Mouse (Mus musculus): ENCODE results near the gene Slc25a23.
A peak's percentile ranks its signal among the peaks of the same experiment; 100 is the strongest.

Gene Slc25a23

DNA sequence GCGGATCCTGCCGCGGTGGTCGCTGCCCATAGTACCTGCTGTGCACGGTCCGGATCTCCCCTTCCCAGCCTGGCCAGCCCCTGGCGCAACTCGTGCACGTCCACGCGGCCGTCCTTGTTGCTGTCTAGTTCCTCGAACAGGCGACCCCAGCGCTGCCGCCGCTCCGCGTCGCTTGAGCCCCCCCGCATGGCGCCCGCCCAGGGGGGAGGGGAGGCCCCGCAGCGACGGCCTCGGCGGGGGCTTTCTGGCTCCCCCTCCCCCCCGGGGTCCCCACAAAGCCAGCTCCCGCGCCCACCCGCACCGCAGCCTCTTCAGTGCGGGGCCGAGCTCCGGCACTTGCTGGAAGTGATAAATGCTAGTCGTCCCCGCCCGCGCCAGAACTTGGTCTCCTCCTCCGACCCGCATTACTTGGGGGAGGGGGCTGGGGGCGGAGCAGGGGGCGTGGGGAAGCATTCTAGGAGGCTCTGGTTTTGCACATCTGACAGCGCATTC, at the start of gene Slc25a23:
Gene Slc25a23 (minus strand): TSS at position 378 of the 492 bp plus-strand sequence.
- DNase-seq (ENCODE audit: low read depth, low spot score): peak; percentile 87

DNA sequence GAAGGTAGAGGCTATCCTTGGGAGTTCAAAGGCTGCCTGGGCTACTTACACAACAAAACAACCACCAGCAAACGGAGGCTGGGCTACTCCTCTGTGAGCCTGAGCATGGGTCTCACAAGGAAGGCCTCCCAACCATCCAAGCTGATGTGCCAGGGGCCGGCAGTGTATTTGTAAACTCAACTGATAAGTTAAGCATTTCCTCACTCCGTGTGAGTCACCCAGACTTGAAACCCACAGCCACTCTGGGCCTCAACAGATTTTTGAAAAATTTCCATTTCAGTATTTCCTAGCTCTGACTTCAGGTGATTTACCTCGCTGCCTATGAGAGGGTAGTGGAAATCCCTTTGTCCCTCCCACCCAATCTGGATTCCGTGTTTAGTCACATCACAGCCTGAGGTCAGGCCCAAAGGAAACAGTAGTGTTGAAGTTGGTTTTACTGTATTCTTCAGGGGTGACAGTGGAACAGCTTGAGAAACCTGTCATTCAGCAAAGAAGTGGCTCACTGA, 49.1 kb upstream of the Slc25a23 start:
- no peak for DNase-seq (ENCODE audit: low read depth, low spot score)

DNA sequence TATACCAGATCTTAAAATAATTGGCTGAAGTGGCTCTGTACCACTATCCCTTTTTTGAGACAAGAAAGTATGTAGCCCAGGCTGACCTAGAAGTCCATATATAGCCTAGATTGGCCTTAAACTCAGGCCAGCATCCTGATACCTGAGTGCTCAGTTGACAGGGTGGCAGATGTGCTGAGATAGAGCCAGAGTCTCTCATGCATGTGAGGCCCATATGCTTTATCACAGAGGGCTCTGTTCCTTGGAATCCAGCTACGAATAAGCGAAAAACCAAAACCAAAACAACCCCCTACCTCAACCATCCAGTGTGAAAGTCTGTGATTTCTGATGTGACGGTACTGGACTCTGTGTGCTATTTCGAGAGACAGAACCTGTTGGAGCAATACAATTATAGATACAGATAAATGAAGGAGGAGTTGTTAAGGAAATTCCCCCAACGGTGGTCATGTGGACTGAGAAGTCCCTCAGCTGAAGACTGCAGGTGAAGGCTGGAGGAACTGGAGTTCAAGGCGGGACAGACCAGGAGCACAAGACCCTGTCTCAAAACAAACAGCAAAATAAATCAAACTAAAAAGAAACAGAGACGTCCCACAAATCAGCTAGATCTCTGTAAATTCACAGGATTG, 48.5 kb upstream of the Slc25a23 start:
- DNase-seq (ENCODE audit: low read depth, low spot score): no peak

- no peak for DNase-seq (ENCODE audit: low read depth, low spot score)
Observed at GRCm38 (mm10) chr17:57107064-57107463, 47.4 kb upstream of the Slc25a23 start.

- DNase-seq (ENCODE audit: low read depth, low spot score): no peak
Observed at GRCm38 (mm10) chr17:57106035-57106368, 46.3 kb upstream of the Slc25a23 start.

GRCm38 (mm10) chr17:57105181-57106034, 45.7 kb upstream of the Slc25a23 start, which contains the start of gene Tnfsf9:
Tnfsf9 (plus strand) TSS chr17:57105325.
- DNase-seq (ENCODE audit: low read depth, low spot score): peak; percentile 44

- no peak for DNase-seq (ENCODE audit: low read depth, low spot score)
Observed at GRCm38 (mm10) chr17:57104496-57104895, 44.8 kb upstream of the Slc25a23 start.

- no peak for DNase-seq (ENCODE audit: low read depth, low spot score)
Observed at GRCm38 (mm10) chr17:57102276-57102675, 42.6 kb upstream of the Slc25a23 start.

DNA sequence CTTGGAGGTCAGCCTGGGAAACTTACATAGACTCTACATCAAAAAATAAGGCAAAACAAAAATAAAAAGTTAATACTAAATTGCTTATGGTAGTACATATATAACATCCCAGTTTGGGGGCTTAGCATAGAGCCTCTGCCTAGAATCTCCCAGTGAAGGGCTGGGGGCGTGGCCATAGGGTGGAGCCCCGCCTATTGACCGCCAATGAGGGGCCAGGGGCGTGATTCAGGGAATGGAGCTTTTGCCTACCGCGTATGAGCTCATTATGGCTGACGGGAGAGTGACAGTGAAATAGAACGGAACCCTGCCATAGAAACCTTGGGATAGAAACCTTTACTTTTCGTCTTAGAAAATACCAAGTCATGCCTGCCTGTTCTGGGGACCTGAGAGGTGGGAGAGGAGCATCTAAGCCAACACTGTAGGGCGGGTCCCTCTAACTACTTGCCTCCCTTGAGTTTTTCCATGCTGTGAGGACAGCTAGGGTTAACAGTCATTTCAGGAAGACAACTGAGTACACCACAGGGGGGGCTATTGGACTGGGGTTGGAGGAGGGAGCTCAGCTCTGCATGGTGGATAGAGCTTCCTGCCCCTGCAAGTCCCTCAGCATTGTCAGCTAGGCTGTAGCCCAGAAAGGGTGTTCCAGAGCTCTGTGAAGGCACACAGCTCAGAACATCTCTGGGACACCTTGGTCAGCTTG, 40.1 kb upstream of the Slc25a23 start:
- peak; percentile 79 for DNase-seq (ENCODE audit: low read depth, low spot score)

GRCm38 (mm10) chr17:57098321-57098720, 38.7 kb upstream of the Slc25a23 start:
- DNase-seq (ENCODE audit: low read depth, low spot score): no peak

- DNase-seq (ENCODE audit: low read depth, low spot score): peak; percentile 79
Observed at GRCm38 (mm10) chr17:57096623-57096920, 36.9 kb upstream of the Slc25a23 start.

DNA sequence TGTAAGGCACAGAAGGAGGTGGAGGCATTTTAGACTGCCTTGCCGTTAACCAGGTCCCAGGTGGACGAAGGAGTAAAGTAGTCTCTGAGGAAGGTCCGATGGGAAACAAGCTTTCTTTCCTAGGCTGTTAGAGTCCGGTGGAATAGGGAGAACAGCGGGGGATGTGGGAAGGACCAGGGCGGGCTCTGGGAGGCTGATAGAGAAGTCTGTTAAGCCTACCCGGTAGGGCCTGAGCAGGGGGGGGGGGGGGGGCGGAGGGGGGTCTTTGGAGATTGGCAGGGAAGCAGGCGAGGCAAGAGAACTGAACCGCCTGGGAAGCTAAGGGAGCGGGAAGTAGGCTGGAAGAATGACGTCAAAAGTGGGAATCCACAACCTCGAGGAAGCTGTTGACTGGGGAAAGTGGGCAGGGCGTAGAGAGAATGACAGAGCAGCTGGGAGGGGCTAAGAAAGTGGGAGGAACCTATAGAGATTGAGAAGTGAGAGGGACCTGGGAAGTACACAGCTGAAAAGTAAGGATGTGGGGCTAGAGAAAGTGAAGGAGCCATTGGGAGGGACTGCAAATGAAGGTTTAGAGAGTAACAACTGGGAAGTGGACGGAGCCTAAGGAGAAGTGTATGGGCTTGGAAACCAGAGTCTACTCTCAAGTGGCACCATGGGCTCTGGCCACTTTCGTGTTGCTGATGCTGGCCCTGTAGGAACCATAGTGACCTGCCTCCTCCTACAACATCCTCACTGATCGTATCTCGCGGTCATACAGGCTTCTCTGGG, 36.4 kb upstream of the Slc25a23 start:
- peak; percentile 88 for DNase-seq (ENCODE audit: low read depth, low spot score)

GRCm38 (mm10) chr17:57094222-57094621, 34.6 kb upstream of the Slc25a23 start:
- DNase-seq (ENCODE audit: low read depth, low spot score): no peak

DNA sequence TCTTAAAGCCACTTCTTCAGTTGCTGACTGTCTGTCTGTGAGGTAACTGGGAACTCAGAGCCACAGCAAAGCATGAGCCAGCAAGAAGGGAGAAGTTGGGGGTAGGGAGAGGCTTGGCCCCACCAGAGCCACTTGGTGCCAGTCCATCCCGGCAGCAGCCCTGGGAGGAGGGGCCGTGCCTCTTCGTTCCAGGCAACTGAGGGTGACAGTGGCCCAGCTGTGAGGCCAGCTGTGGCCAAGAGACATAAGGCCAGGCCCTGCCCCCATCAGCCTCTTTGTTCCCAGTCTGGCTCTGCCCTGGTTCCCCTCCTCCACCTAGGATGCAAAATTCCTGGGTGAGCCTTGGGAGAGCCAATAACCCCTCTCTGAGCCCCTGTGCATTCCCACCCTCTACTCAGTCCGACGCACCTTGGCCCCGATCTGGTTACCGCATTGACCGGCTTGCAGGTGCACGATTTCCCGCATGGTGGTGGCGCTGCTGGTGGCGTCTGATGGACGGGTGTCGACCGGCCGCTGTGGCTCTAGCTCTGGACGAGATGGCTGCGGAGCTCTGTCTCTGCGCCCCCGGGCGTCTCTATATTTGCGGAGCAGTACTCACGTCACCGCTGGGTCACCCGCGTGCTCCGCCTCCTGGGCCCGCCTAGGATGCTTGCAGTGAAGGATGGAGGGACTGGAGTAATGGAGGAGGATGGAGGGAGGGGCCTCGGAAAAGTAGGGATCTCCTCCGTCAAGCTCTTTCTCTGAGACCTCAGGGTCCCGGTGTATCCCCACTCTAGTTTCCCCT, 27.6 kb upstream of the Slc25a23 start, which contains the start of gene Tubb4a:
Gene Tubb4a (minus strand): TSS at position 734 of the 784 bp plus-strand sequence.
- DNase-seq (ENCODE audit: low read depth, low spot score): no peak

DNA sequence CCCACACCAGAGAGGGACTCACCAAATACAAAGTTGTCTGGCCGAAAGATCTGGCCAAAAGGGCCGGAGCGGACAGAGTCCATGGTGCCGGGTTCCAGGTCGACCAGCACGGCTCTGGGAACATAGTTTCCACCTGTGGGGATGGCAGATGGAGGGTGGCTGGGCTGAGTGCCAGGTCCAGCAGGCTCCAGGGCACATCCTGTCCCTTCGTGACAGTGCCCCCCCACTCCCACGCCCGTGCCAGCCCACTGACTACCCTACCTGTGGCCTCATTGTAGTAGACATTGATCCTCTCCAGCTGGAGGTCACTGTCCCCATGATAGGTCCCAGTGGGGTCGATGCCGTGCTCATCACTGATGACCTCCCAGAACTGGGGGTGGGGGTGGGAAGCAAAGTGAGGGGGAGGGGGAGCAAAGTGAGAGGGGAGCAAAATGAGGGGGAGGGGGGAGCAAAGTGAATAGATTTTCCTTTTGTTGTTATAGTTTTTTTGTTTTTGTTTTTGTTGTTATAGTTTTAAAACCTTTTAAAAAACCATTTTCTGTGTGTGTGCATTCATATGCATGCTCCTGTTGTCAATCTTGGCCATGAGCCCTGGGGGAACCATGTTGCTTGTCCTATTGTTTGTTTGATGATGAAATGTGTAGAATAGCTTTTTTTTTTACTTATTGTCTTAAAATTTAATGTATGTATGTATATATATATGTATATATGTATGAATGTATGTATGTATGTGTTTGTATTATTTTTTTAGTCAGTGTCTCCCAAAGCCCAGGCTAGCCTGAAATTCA, 26.5 kb upstream of the Slc25a23 start:
- DNase-seq (ENCODE audit: low read depth, low spot score): no peak

GRCm38 (mm10) chr17:57082481-57082880, 22.8 kb upstream of the Slc25a23 start:
- DNase-seq (ENCODE audit: low read depth, low spot score): no peak

GRCm38 (mm10) chr17:57081234-57081842, 21.7 kb upstream of the Slc25a23 start:
- DNase-seq (ENCODE audit: low read depth, low spot score): no peak

DNA sequence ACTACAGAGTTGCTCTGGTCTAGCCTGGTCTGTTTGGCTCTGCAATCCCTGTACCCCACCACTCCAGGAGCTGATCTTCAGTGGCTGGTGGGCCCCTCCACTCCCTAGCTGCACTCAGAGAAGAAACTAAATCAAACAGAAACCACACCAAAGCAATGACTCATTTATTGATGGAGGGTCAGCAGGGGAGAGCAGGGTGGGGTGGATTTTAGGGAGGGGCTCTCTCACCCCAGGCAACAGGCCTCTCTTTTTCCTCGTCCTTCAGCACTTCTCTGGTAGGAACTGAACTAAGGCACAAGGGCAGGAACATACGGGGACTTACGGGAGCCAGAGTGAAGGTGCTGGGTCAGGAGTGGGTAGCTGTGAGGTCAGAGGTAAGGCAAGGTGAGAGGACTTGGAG, 20.3 kb upstream of the Slc25a23 start:
- DNase-seq (ENCODE audit: low read depth, low spot score): no peak

- DNase-seq (ENCODE audit: low read depth, low spot score): no peak
Observed at GRCm38 (mm10) chr17:57078336-57078735, 18.7 kb upstream of the Slc25a23 start, which contains the start of gene Dennd1c. Dennd1c (minus strand) TSS chr17:57078514.
